Comparison of ENCODE assay signal across 13 mouse cellular contexts in genomic region chr11:101188166-101188805, GRCm38 (mm10). TPM values are rescaled to one million over a fixed set of nuclear protein-coding genes. Genes with fewer than 3 reads are reported as not detected.
DNase-seq lines count a peak whose midpoint lies in the region; ATAC-seq lines count a peak whose summit lies in the region.
"Had no signal": no experiment of that assay in that cellular context is flagged by ENCODE, and none has a peak within 500 bp of the region (broad histone marks: within the 10 kb centered on the region; RNA-seq: fewer than 3 reads in every experiment).

No protein-coding gene starts in this region.

- 0 out of 2 replicates have a peak overlapping the region, but pooled peaks have one; percentile 83 for H3K27ac ChIP-seq in embryonic facial prominence, embryonic 15.5 days (replicated peaks)
- no peak overlapping the region; the same call in 1 of the 2 replicates for H3K27ac ChIP-seq in embryonic facial prominence, embryonic 10.5 days (replicated peaks)
- peak overlapping the region; percentile 88 for H3K27ac ChIP-seq in intestine, embryonic 16.5 days (ENCODE audit: low read length)

- no peaks in the 10 kb centered on the region for H3K9me3 ChIP-seq in embryonic facial prominence, embryonic 15.5 days (replicated peaks)
- no peaks in the 10 kb centered on the region for H3K9me3 ChIP-seq in embryonic facial prominence, embryonic 10.5 days
- H3K9me3 ChIP-seq in intestine, embryonic 16.5 days (ENCODE audit: control insufficient read depth, low read length), result no peaks in the 10 kb centered on the region
- H3K9me3 ChIP-seq: forebrain, embryonic 12.5 days had no signal

- no peaks in the 10 kb centered on the region for H3K27me3 ChIP-seq in embryonic facial prominence, embryonic 15.5 days
- H3K27me3 ChIP-seq in embryonic facial prominence, embryonic 10.5 days (replicated peaks; ENCODE audit: low read depth, poor library complexity, severe bottlenecking), result peaks cover 10% of the 10 kb centered on the region; the same call in 1 of the 2 replicates
- H3K27me3 ChIP-seq in intestine, embryonic 16.5 days (replicated peaks; ENCODE audit: control insufficient read depth, insufficient read depth, low read length), result no peaks in the 10 kb centered on the region
- H3K27me3 ChIP-seq: forebrain, embryonic 12.5 days had no signal

- intact Hi-C loops in left cerebral cortex, postnatal 4 days (cut with DNase I), result no loop called here
- intact Hi-C loops in left cerebral cortex, postnatal 14 days (cut with DNase I), result no loop called here

- H3K4me3 ChIP-seq in embryonic facial prominence, embryonic 15.5 days (replicated peaks), result no peak overlapping the region
- H3K4me3 ChIP-seq in embryonic facial prominence, embryonic 10.5 days, result no peak overlapping the region
- no peak overlapping the region for H3K4me3 ChIP-seq in intestine, embryonic 16.5 days (ENCODE audit: low read length)
- H3K4me3 ChIP-seq: forebrain, embryonic 12.5 days had no signal

- no peak for DNase-seq in embryonic facial prominence, embryonic 10.5 days (ENCODE audit: low spot score)
- DNase-seq in left cerebral cortex, postnatal 4 days, result peak; percentile 80
- DNase-seq in left cerebral cortex, postnatal 14 days (ENCODE audit: low spot score in 2 of 2), result no peak
- peak; percentile 89 for DNase-seq in cerebellum, adult 11 months
- DNase-seq in right cerebral cortex, postnatal 14 days, result no peak
- DNase-seq: heart, postnatal 36 days; layer of hippocampus, adult 9-11 months; lung, postnatal 4 days had no signal

- no peak overlapping the region for H3K4me2 ChIP-seq in embryonic facial prominence, embryonic 15.5 days (replicated peaks)
- H3K4me2 ChIP-seq in intestine, embryonic 16.5 days (ENCODE audit: low read depth, low read length), result no peak overlapping the region
- H3K4me2 ChIP-seq: forebrain, embryonic 12.5 days had no signal

- no peak for ATAC-seq in embryonic facial prominence, embryonic 15.5 days (ENCODE audit: insufficient number of reproducible peaks, low FRiP score, low TSS enrichment, low read depth)
- ATAC-seq in intestine, embryonic 16.5 days, result no peak
- ATAC-seq in monocyte, adult 5-6 weeks (replicated peaks; ENCODE audit: insufficient number of reproducible peaks, low FRiP score, low TSS enrichment, poor library complexity, severe bottlenecking), result no peak

- peaks cover 24% of the 10 kb centered on the region for H3K4me1 ChIP-seq in embryonic facial prominence, embryonic 15.5 days
- peaks cover 32% of the 10 kb centered on the region for H3K4me1 ChIP-seq in embryonic facial prominence, embryonic 10.5 days
- peaks cover 25% of the 10 kb centered on the region for H3K4me1 ChIP-seq in intestine, embryonic 16.5 days (ENCODE audit: control insufficient read depth, insufficient read depth, low read length)

- no peak overlapping the region for H3K9ac ChIP-seq in embryonic facial prominence, embryonic 15.5 days
- H3K9ac ChIP-seq in intestine, embryonic 16.5 days (ENCODE audit: low read depth, low read length), result no peak overlapping the region
- H3K9ac ChIP-seq: forebrain, embryonic 12.5 days had no signal

- WGBS in embryonic facial prominence, embryonic 15.5 days, result 81% methylated on average over 11 of the region's 11 CpGs
- WGBS in embryonic facial prominence, embryonic 10.5 days, result 84% methylated on average over 11 of the region's 11 CpGs
- 83% methylated on average over 11 of the region's 11 CpGs for WGBS in intestine, embryonic 16.5 days

- peaks cover 12% of the 10 kb centered on the region; the same call in 1 of the 2 replicates for H3K36me3 ChIP-seq in embryonic facial prominence, embryonic 15.5 days
- H3K36me3 ChIP-seq in embryonic facial prominence, embryonic 10.5 days (replicated peaks), result peaks cover 14% of the 10 kb centered on the region; the same call in 1 of the 2 replicates
- H3K36me3 ChIP-seq in intestine, embryonic 16.5 days (ENCODE audit: control insufficient read depth, insufficient read depth, low read length), result no peaks in the 10 kb centered on the region
- H3K36me3 ChIP-seq: forebrain, embryonic 12.5 days had no signal

RNA-seq across cellular contexts. Expression of gene Ccr10, which starts 13.0 kb away (rescaled TPM):
- 0.24 and 0.50 TPM in 2 replicates for polyA plus RNA-seq in embryonic facial prominence, embryonic 15.5 days (2015; fragmentation: Nextera tagmentation; extraction: Ambion mirVana)
- polyA plus RNA-seq in embryonic facial prominence, embryonic 10.5 days (2016; fragmentation: Nextera tagmentation; extraction: Ambion mirVana), result 0.16 TPM in 1 of 2 replicates, not detected in the other
- total RNA-seq in left cerebral cortex, postnatal 4 days (2021), result not detected
- total RNA-seq in left cerebral cortex, postnatal 14 days (2021), result under 1 TPM; 0.19 to 0.26 TPM
- 0.20 and 0.29 TPM in 2 replicates for polyA plus RNA-seq in intestine, embryonic 16.5 days (2015; fragmentation: Nextera tagmentation; extraction: Ambion mirVana)
- 0.38 TPM in 1 of 3 replicates, not detected in the others for total RNA-seq in monocyte, adult 5-6 weeks (2017)
- total RNA-seq: common myeloid progenitor, adult 5-6 weeks had no signal

RNA-seq across cellular contexts. Expression of gene Plekhh3, which starts 17.1 kb away (rescaled TPM):
- 27.2 and 28.7 TPM in 2 replicates for polyA plus RNA-seq in embryonic facial prominence, embryonic 15.5 days (2015; fragmentation: Nextera tagmentation; extraction: Ambion mirVana)
- 3.7 and 4.0 TPM in 2 replicates for polyA plus RNA-seq in embryonic facial prominence, embryonic 10.5 days (2016; fragmentation: Nextera tagmentation; extraction: Ambion mirVana)
- 1 to 10 TPM; 5.6 to 6.1 TPM for total RNA-seq in left cerebral cortex, postnatal 4 days (2021)
- total RNA-seq in left cerebral cortex, postnatal 14 days (2021), result 10 to 100 TPM in 1 of 2 experiments, 1 to 10 TPM in 1; 7.7 to 10.2 TPM
- polyA plus RNA-seq in intestine, embryonic 16.5 days (2015; fragmentation: Nextera tagmentation; extraction: Ambion mirVana), result 9.2 and 10.1 TPM in 2 replicates
- total RNA-seq in monocyte, adult 5-6 weeks (2017), result 2.2 to 6.3 TPM (median 4.0 TPM) in 3 replicates

RNA-seq across cellular contexts. Expression of gene Cntnap1, which starts 18.0 kb away (rescaled TPM):
- 2.0 and 2.2 TPM in 2 replicates for polyA plus RNA-seq in embryonic facial prominence, embryonic 15.5 days (2015; fragmentation: Nextera tagmentation; extraction: Ambion mirVana)
- polyA plus RNA-seq in embryonic facial prominence, embryonic 10.5 days (2016; fragmentation: Nextera tagmentation; extraction: Ambion mirVana), result 0.23 and 0.31 TPM in 2 replicates
- 1 to 10 TPM; 4.8 to 7.4 TPM for total RNA-seq in left cerebral cortex, postnatal 4 days (2021)
- total RNA-seq in left cerebral cortex, postnatal 14 days (2021), result 100 to 1,000 TPM; 124 to 128 TPM
- 0.86 and 0.87 TPM in 2 replicates for polyA plus RNA-seq in intestine, embryonic 16.5 days (2015; fragmentation: Nextera tagmentation; extraction: Ambion mirVana)
- 0.21 to 0.95 TPM (median 0.68 TPM) in 3 replicates for total RNA-seq in monocyte, adult 5-6 weeks (2017)

RNA-seq across cellular contexts. Expression of gene Tubg2, which starts 32.6 kb away (rescaled TPM):
- polyA plus RNA-seq in embryonic facial prominence, embryonic 15.5 days (2015; fragmentation: Nextera tagmentation; extraction: Ambion mirVana), result 11.1 and 11.9 TPM in 2 replicates
- 4.9 and 5.7 TPM in 2 replicates for polyA plus RNA-seq in embryonic facial prominence, embryonic 10.5 days (2016; fragmentation: Nextera tagmentation; extraction: Ambion mirVana)
- 10 to 100 TPM; 38.6 to 41.6 TPM for total RNA-seq in left cerebral cortex, postnatal 4 days (2021)
- total RNA-seq in left cerebral cortex, postnatal 14 days (2021), result 10 to 100 TPM; 49.0 to 49.5 TPM
- 3.9 and 4.2 TPM in 2 replicates for polyA plus RNA-seq in intestine, embryonic 16.5 days (2015; fragmentation: Nextera tagmentation; extraction: Ambion mirVana)
- total RNA-seq in monocyte, adult 5-6 weeks (2017), result not detected in 3 replicates
- total RNA-seq: common myeloid progenitor, adult 5-6 weeks had no signal

RNA-seq across cellular contexts. Expression of gene Ezh1, which starts 38.0 kb away (rescaled TPM):
- polyA plus RNA-seq in embryonic facial prominence, embryonic 15.5 days (2015; fragmentation: Nextera tagmentation; extraction: Ambion mirVana), result 16.5 and 18.7 TPM in 2 replicates
- polyA plus RNA-seq in embryonic facial prominence, embryonic 10.5 days (2016; fragmentation: Nextera tagmentation; extraction: Ambion mirVana), result 13.3 and 14.5 TPM in 2 replicates
- total RNA-seq in left cerebral cortex, postnatal 4 days (2021), result 10 to 100 TPM; 34.3 to 36.6 TPM
- total RNA-seq in left cerebral cortex, postnatal 14 days (2021), result 10 to 100 TPM; 32.4 TPM
- polyA plus RNA-seq in intestine, embryonic 16.5 days (2015; fragmentation: Nextera tagmentation; extraction: Ambion mirVana), result 16.2 and 18.8 TPM in 2 replicates
- total RNA-seq in monocyte, adult 5-6 weeks (2017), result 30.2 to 66.9 TPM (median 42.6 TPM) in 3 replicates

Comparison
In these comparisons a context has a peak if more than half of its experiments do, and no peak if none do; other contexts are left out.
1. DNase-seq: peak in left cerebral cortex, postnatal 4 days (single experiment) and cerebellum, adult 11 months (single experiment); none in embryonic facial prominence, embryonic 10.5 days (single experiment), left cerebral cortex, postnatal 14 days (0 of 2) and right cerebral cortex, postnatal 14 days (single experiment).
2. RNA of gene Cntnap1, which starts 18.0 kb away (total RNA-seq): 124 to 128 TPM in left cerebral cortex, postnatal 14 days; 4.8 to 7.4 TPM in left cerebral cortex, postnatal 4 days and 0.21 to 0.95 TPM in monocyte, adult 5-6 weeks; every median in the first group is over 10 times any median in the second.